Mouse (Mus musculus): ENCODE results near the gene Slain2. TPM values are rescaled to one million over a fixed set of nuclear protein-coding genes. Genes with fewer than 3 reads are reported as not detected.

Gene Slain2
- polyA plus RNA-seq, 1 experiment from 2014 or later = 15.2 TPM

GRCm38 (mm10) chr5:72908324-72908936 is 5.7 kb upstream of the Slain2 start:
- Histone ChIP-seq H3K27ac (ENCODE audit: low read length) (no peak overlapping the region), H3K4me2 (ENCODE audit: low read length) (no peak overlapping the region), H3K4me3 (ENCODE audit: low read depth, low read length) (no peak overlapping the region), H3K4me1 (ENCODE audit: control insufficient read depth, insufficient read depth, low read length) (peaks cover 3% of the 10 kb centered on the region; the same call in 1 of the 2 replicates), H3K27me3 (ENCODE audit: control insufficient read depth, insufficient read depth, low read depth, low read length) (no peaks in the 10 kb centered on the region), H3K36me3 (ENCODE audit: control insufficient read depth, insufficient read depth, low read length) (no peaks in the 10 kb centered on the region), H3K9ac (ENCODE audit: low read depth, low read length) (no peak overlapping the region), H3K9me3 (replicated peaks; ENCODE audit: control insufficient read depth, low read length, poor library complexity, severe bottlenecking) (no peaks in the 10 kb centered on the region)
- WGBS = 82% methylated on average over 8 of the region's 8 CpGs
- no peak for ATAC-seq

GRCm38 (mm10) chr5:72909363-72909762 is 4.7 kb upstream of the Slain2 start:
- no peaks in the 10 kb centered on the region for H3K9me3 ChIP-seq (replicated peaks; ENCODE audit: control insufficient read depth, low read length, poor library complexity, severe bottlenecking)
- WGBS = 86% methylated on average over 4 of the region's 4 CpGs

GRCm38 (mm10) chr5:72910373-72910772 is 3.7 kb upstream of the Slain2 start:
- Histone ChIP-seq H3K27ac (ENCODE audit: low read length) (no peak overlapping the region), H3K9ac (ENCODE audit: low read depth, low read length) (no peak overlapping the region)
- 94% methylated on average over 1 of the region's 1 CpGs for WGBS

More at GRCm38 (mm10) chr5:72909363-72909762, 4.7 kb upstream of the Slain2 start:
- Histone ChIP-seq H3K4me3 (ENCODE audit: low read depth, low read length) (no peak overlapping the region), H3K36me3 (ENCODE audit: control insufficient read depth, insufficient read depth, low read length) (no peaks in the 10 kb centered on the region), H3K4me2 (ENCODE audit: low read length) (no peak overlapping the region), H3K4me1 (ENCODE audit: control insufficient read depth, insufficient read depth, low read length) (peaks cover 3% of the 10 kb centered on the region; the same call in 1 of the 2 replicates), H3K27ac (ENCODE audit: low read length) (no peak overlapping the region), H3K27me3 (ENCODE audit: control insufficient read depth, insufficient read depth, low read depth, low read length) (no peaks in the 10 kb centered on the region), H3K9ac (ENCODE audit: low read depth, low read length) (no peak overlapping the region)
- ATAC-seq = no peak

GRCm38 (mm10) chr5:72911284-72911683 is 2.8 kb upstream of the Slain2 start:
- Histone ChIP-seq H3K27me3 (ENCODE audit: control insufficient read depth, insufficient read depth, low read depth, low read length) (no peaks in the 10 kb centered on the region), H3K4me2 (ENCODE audit: low read length) (no peak overlapping the region), H3K27ac (ENCODE audit: low read length) (no peak overlapping the region), H3K9ac (ENCODE audit: low read depth, low read length) (no peak overlapping the region), H3K9me3 (replicated peaks; ENCODE audit: control insufficient read depth, low read length, poor library complexity, severe bottlenecking) (no peaks in the 10 kb centered on the region), H3K4me3 (ENCODE audit: low read depth, low read length) (no peak overlapping the region), H3K36me3 (ENCODE audit: control insufficient read depth, insufficient read depth, low read length) (no peaks in the 10 kb centered on the region), H3K4me1 (ENCODE audit: control insufficient read depth, insufficient read depth, low read length) (peaks cover 9% of the 10 kb centered on the region)
- 78% methylated on average over 3 of the region's 3 CpGs for whole genome bisulfite sequencing
- no peak for ATAC-seq

More at GRCm38 (mm10) chr5:72910373-72910772, 3.7 kb upstream of the Slain2 start:
- Histone ChIP-seq H3K4me1 (ENCODE audit: control insufficient read depth, insufficient read depth, low read length) (peaks cover 3% of the 10 kb centered on the region; the same call in 1 of the 2 replicates), H3K9me3 (replicated peaks; ENCODE audit: control insufficient read depth, low read length, poor library complexity, severe bottlenecking) (no peaks in the 10 kb centered on the region), H3K4me2 (ENCODE audit: low read length) (no peak overlapping the region), H3K27me3 (ENCODE audit: control insufficient read depth, insufficient read depth, low read depth, low read length) (no peaks in the 10 kb centered on the region), H3K36me3 (ENCODE audit: control insufficient read depth, insufficient read depth, low read length) (no peaks in the 10 kb centered on the region), H3K4me3 (ENCODE audit: low read depth, low read length) (no peak overlapping the region)
- no peak for ATAC-seq

GRCm38 (mm10) chr5:72914633-72915561 is 793 bp downstream of the Slain2 start:
- Histone ChIP-seq H3K36me3 (ENCODE audit: control insufficient read depth, insufficient read depth, low read length) (no peaks in the 10 kb centered on the region), H3K4me3 (ENCODE audit: low read depth, low read length) (peak overlapping the region; percentile 97), H3K4me2 (ENCODE audit: low read length) (peak overlapping the region; percentile 61), H3K9me3 (replicated peaks; ENCODE audit: control insufficient read depth, low read length, poor library complexity, severe bottlenecking) (no peaks in the 10 kb centered on the region), H3K4me1 (ENCODE audit: control insufficient read depth, insufficient read depth, low read length) (peaks cover 22% of the 10 kb centered on the region), H3K9ac (ENCODE audit: low read depth, low read length) (peak overlapping the region; percentile 99), H3K27ac (ENCODE audit: low read length) (peak overlapping the region; percentile 97), H3K27me3 (ENCODE audit: control insufficient read depth, insufficient read depth, low read depth, low read length) (no peaks in the 10 kb centered on the region)
- under 1% methylated on average over 57 of the region's 66 CpGs for WGBS
- ATAC-seq = peak; percentile 71

- H3K36me3 ChIP-seq (ENCODE audit: control insufficient read depth, insufficient read depth, low read length) = no peaks in the 10 kb centered on the region
- H3K27me3 ChIP-seq (ENCODE audit: control insufficient read depth, insufficient read depth, low read depth, low read length) = no peaks in the 10 kb centered on the region
- peak overlapping the region; percentile 97 for H3K4me3 ChIP-seq (ENCODE audit: low read depth, low read length)
- peaks cover 22% of the 10 kb centered on the region for H3K4me1 ChIP-seq (ENCODE audit: control insufficient read depth, insufficient read depth, low read length)
- no peak for ATAC-seq
- WGBS = 32% methylated on average over 4 of the region's 4 CpGs
- no peaks in the 10 kb centered on the region for H3K9me3 ChIP-seq (replicated peaks; ENCODE audit: control insufficient read depth, low read length, poor library complexity, severe bottlenecking)
- H3K9ac ChIP-seq (ENCODE audit: low read depth, low read length) = peak overlapping the region; percentile 99; the same call in 1 of the 2 replicates
- peak overlapping the region; percentile 61 for H3K4me2 ChIP-seq (ENCODE audit: low read length)
- H3K27ac ChIP-seq (ENCODE audit: low read length) = no peak overlapping the region
These were observed 1.9 kb downstream of the Slain2 start for GRCm38 (mm10) chr5:72916048-72916447.

GRCm38 (mm10) chr5:72916851-72917250 is 2.7 kb downstream of the Slain2 start:
- H3K36me3 ChIP-seq (ENCODE audit: control insufficient read depth, insufficient read depth, low read length) = no peaks in the 10 kb centered on the region
- ATAC-seq = no peak
- H3K27ac ChIP-seq (ENCODE audit: low read length) = no peak overlapping the region
- H3K4me3 ChIP-seq (ENCODE audit: low read depth, low read length) = no peak overlapping the region
- H3K9me3 ChIP-seq (replicated peaks; ENCODE audit: control insufficient read depth, low read length, poor library complexity, severe bottlenecking) = no peaks in the 10 kb centered on the region
- H3K9ac ChIP-seq (ENCODE audit: low read depth, low read length) = 0 out of 2 replicates have a peak overlapping the region, but pooled peaks have one; percentile 3
- H3K4me1 ChIP-seq (ENCODE audit: control insufficient read depth, insufficient read depth, low read length) = peaks cover 22% of the 10 kb centered on the region
- WGBS = 77% methylated on average over 1 of the region's 1 CpGs
- H3K4me2 ChIP-seq (ENCODE audit: low read length) = peak overlapping the region; percentile 61
- H3K27me3 ChIP-seq (ENCODE audit: control insufficient read depth, insufficient read depth, low read depth, low read length) = no peaks in the 10 kb centered on the region

- ATAC-seq = no peak
- Histone ChIP-seq H3K9me3 (replicated peaks; ENCODE audit: control insufficient read depth, low read length, poor library complexity, severe bottlenecking) (no peaks in the 10 kb centered on the region), H3K4me1 (ENCODE audit: control insufficient read depth, insufficient read depth, low read length) (peaks cover 19% of the 10 kb centered on the region), H3K27ac (ENCODE audit: low read length) (no peak overlapping the region), H3K36me3 (ENCODE audit: control insufficient read depth, insufficient read depth, low read length) (no peaks in the 10 kb centered on the region), H3K4me2 (ENCODE audit: low read length) (no peak overlapping the region), H3K27me3 (ENCODE audit: control insufficient read depth, insufficient read depth, low read depth, low read length) (no peaks in the 10 kb centered on the region), H3K9ac (ENCODE audit: low read depth, low read length) (no peak overlapping the region), H3K4me3 (ENCODE audit: low read depth, low read length) (no peak overlapping the region)
- 95% methylated on average over 4 of the region's 4 CpGs for WGBS
These were observed 6.3 kb downstream of the Slain2 start for GRCm38 (mm10) chr5:72920416-72920815.

- Histone ChIP-seq H3K36me3 (ENCODE audit: control insufficient read depth, insufficient read depth, low read length) (no peaks in the 10 kb centered on the region), H3K4me2 (ENCODE audit: low read length) (no peak overlapping the region), H3K4me1 (ENCODE audit: control insufficient read depth, insufficient read depth, low read length) (peaks cover 14% of the 10 kb centered on the region), H3K4me3 (ENCODE audit: low read depth, low read length) (no peak overlapping the region), H3K9me3 (replicated peaks; ENCODE audit: control insufficient read depth, low read length, poor library complexity, severe bottlenecking) (no peaks in the 10 kb centered on the region), H3K9ac (ENCODE audit: low read depth, low read length) (no peak overlapping the region), H3K27me3 (ENCODE audit: control insufficient read depth, insufficient read depth, low read depth, low read length) (no peaks in the 10 kb centered on the region), H3K27ac (ENCODE audit: low read length) (no peak overlapping the region)
- ATAC-seq = no peak
- 93% methylated on average over 8 of the region's 8 CpGs for WGBS
These were observed 7.1 kb downstream of the Slain2 start for GRCm38 (mm10) chr5:72921171-72921570.

Data from midbrain, embryonic 16.5 days (tissue).